Mouse (Mus musculus): ENCODE results near the gene Foxp3.

Gene Foxp3

DNA sequence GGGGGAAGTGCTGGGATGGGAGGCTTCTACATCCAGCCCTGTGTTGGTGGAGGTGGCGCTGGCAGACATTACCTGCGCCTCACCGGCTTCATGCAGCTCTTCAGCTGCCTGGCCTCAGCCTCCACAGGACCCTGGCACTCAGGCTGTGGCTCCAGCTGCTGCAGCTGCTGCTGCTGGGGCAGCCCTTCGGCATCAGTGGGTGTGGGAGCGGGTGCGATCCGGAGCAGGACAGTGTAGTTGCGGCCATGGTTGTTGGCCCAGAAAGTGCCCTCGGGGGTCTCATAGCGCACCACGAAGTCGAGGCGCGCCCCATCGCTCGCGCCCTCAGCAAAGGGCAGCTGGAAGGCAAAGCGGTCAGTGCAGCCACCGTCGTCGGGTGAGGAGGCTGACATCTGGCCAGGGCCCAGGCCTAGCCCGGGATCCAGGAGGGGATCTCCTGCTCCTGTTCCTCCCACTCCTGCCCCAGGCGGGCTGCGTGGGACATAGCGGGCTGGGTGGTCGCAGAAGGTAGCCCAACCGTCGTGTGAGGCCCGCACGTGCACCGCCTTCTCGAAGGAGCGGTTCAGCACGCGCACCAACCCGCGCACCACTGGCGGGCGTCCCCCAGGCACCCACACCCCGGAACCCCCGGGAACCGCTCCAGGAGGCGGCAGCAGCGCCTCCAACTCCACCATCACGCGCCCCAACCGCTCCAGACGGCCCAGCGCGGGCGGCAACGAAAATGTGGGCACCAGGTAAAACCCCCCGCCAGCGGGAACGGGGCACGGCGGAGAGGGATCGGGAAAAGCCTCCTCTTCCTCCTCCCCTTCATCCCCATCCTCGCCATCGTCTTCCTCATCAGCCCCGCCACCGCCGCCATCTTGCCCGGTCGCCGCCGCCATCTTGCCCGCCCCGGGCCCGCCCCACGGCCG is at the start of gene Foxp3:
Gene Foxp3, plus strand, starts transcription at position 469 of the 911 bp plus-strand sequence.
- peak; percentile 72 for DNase-seq

DNA sequence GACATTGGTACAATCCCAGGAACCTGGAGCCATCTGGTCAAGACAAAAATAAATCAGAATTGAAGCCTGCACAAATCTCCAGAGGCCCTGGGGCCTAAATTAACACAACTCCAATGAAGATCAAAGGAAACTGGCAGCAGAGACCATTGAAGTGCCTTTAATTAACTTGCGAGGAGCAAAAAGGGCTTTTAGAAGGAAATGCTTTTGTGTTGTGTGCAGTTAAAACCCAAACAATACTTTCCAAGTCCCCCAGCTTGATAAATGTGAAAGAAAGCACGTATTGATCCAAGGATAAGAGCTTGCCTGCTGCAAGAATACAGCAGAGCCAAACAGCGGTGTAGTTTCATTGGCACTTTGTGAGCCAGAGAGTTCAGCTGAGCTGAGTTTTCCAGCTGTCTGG is 48.5 kb upstream of the Foxp3 start:
- DNase-seq: no peak

DNA sequence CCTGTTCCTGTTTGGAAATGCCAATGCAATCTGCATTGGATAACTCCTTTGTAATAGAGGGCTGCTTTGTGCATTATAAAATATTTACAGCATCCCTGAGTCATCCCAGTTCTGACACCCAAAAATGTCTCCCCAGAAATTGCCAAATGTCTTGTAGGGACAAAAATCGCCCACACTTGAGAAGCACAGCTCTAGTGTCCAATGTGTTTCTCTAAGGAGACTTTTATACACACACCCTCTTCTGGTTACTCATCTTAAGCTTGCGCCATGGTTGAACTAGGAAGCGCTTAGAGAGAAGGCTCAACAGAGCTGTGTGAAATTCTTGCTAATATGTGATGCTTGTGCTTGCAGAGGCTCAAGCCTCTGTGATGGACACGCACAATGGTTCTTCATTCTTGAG is 20.0 kb upstream of the Foxp3 start:
- no peak for DNase-seq

DNA sequence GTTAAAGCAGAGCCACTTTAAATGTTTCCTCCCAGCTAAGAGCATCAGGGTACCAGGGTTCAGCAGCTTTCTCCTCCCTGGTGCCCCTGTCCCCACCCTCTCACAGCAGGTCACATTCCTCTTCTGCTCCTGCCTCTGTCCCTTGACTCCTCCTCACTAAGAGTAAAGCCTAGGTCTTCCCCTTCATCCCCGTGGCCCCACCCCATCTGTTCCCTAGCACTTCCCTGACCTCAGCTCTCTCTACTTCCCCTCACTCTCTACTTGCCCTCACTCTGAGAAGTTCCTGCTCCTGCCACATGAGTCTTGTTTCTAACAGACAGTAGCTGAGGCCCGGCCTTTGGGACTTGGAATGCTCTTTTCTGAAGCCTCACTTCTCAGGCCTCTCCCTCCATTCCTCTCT is 10.4 kb upstream of the Foxp3 start:
- DNase-seq: no peak

DNA sequence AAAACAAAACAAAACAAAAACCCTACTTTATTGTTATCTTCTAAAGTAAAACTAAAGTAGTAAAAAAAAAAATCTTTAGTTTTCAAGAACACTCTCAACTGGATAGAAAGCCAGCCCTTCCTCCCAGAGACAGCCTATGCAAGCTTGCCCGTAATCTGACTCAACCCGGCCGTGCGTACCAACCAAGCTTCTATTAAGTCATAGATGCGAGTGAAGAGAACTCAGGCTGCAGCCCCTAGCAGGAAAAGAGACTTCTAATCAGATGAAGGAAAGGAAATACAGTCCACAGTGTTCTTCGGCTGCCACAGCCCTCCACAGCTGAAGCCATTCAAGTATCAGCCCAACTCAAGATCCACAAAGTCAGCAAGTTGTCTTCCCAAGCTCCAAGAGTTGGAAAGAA is 7.1 kb upstream of the Foxp3 start:
- no peak for DNase-seq

DNA sequence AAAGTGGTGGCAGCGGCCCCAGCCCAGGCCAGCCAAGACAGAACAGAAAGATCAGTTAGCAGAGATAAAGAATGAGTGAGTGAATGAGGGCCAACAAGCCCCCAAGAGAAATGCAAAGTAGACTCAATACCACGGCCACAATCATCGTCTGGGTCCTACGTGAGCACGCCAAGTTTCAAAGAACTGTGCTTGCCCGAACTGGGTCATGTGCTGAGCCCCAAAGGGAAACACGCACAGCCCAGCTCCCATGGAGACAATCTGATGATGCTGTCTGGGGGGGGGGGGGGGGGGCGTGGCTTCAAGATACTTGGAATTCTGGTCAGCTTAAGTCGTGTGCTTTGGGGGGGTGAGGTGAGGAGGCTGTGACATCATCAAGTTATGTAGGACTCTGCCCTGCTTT is 6.0 kb upstream of the Foxp3 start:
- DNase-seq: no peak

DNA sequence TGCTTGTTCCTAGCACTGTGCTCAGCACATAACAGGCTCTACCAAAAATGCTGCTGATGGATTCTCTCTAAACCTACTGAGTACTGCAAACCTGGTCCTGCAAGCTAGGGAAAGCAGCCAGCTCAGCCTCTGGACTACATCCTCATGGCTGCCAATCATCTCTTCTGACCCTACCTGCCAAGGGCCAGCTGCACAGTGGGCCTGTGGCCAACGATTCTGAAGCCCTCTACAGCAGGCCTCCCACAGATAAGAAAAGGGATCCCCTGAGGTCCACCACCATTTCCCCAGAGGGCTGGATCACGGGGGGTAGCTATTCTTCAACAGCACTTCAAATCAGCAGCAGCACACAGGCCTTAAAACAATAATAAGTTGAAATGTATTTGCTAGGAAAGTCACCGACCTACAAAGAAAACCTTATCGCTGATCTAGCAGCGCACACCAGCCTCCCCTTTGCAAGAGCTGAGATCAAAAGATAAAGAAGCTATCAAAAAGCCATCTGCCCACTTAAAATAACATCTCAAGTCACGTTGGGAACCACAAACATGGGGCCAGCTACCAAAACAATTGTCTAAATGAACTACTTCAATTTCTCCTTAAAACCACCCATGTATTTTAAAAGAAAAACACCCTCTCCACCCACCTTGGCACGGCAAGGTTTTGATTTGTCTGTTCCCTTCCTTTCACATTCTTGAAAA is 2.8 kb upstream of the Foxp3 start:
- DNase-seq: no peak

DNA sequence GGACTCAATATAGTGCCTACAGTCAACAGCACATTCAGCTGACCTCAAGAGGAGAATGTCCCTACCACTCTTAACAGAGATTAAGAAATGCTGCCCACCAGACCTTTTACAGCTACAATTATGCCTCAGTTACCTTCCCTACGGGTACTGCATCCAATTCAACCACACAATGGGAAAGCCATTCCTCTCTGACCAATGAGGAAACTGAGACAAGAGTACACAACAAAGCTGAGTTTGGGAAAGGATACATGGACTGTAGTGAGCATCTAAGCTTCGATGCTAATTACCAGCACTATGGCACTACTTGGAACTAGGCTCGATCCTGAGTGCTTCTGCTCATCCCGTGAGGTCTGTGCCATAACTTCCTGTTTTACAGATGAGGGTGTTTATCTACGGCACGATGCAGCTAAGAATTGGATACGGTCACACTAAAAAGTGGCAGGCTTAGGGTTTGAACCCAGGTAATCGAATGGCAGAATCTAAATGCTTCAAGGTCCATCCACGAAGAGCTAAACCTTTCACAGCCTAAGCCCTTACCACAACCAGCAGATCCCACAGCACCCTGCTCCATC is 1.8 kb upstream of the Foxp3 start:
- DNase-seq: no peak

DNA sequence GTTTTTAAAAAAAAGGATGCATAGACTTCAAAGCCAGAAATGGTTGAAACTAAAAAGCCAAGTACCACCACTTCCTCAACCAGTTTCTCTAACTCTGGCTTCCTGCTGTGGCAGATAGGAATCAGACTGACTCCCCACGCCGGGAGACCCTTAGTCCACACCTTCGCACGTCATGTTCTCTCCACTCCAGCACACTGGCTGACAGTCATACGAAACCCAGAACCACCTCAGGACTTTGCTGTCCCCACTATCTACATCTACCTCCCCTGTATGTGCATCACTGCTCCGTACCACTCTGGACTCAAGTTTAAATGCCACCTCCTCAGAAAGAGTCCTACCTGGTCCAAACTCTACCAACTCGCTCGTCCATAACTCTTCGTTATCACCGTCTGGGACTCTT is 978 bp upstream of the Foxp3 start:
- no peak for DNase-seq

DNA sequence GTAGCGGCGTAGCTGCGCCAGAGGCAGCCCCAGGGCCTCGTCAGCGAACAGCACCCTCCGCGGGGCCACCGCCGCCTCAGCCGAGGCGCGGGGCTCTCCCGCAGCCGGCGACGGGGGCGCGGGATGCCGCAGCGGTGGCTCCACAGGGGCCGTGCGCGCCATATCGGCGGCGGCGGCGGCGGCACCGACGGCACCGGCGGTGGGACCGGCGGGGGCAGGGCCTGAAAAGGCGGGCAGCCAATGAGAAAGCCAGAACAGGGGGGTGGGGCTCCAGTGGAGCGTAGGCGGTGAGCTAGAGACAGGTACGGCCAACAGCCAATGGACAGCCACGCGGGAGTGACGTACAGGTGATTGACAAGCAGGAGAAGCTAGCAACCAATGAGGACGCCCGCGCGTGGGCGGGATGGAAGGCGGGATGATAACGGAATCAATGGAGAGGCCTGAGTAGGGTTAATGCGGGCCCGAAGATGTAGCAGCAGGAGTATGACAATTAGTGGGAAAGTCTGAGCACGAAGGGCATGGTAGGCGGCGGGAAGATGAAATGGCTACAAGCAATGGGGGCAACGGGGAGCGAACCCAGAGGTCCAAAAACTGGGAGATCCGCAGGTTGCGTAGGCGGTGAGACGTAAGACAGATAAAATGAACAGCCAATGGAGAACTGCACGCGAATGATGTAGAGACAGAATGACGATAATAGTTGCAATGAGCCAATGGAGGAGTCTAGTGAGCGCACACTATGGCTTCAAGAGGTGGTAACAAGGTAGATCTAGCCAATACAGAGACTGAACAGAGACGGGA is 842 bp downstream of the Foxp3 start, which contains the start of gene Ppp1r3f:
Gene Ppp1r3f, minus strand, starts transcription at position 197 of the 798 bp plus-strand sequence.
- peak; percentile 91 for DNase-seq

DNA sequence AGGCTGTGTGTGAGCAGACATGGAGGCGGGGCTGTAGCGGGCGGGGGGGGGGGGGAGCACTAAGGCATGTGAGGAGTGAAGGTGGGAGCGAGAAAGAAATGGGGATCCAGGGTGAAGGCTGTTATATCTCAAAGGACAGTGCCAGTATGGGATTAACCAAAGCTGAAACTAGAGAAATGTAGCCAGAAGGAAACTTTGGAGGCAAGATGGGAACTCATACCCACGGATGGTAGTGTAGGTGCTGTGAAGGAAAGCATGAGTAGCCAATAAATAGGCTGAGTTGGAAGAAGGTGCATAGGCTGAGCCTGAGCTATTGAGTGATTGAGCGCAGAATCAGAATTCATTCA is 1.4 kb downstream of the Foxp3 start:
- DNase-seq: no peak

DNA sequence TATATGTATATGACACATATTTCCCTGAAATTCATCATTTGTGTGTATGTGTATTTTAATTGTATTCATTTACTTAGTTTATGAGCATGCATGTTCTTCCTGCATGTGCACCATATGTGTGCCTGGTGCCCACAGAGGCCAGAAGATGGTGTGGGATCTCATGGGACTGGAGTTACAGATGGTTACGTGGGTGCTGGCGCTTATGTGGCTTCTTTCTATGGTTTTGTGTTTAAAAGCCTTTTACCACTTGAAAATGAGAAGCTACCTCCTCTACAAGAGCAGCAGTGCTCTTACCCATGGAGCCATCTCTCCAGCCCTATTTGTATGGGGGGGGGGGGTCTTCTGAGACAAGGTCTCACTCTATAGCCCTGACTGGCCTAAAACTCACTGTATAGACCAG is 7.7 kb downstream of the Foxp3 start:
- no peak for DNase-seq

DNA sequence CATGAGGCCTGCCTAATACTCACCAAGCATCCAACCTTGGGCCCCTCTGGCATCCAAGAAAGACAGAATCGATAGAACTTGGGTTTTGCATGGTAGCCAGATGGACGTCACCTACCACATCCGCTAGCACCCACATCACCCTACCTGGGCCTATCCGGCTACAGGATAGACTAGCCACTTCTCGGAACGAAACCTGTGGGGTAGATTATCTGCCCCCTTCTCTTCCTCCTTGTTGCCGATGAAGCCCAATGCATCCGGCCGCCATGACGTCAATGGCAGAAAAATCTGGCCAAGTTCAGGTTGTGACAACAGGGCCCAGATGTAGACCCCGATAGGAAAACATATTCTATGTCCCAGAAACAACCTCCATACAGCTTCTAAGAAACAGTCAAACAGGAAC is 10.4 kb downstream of the Foxp3 start:
- DNase-seq: no peak

DNA sequence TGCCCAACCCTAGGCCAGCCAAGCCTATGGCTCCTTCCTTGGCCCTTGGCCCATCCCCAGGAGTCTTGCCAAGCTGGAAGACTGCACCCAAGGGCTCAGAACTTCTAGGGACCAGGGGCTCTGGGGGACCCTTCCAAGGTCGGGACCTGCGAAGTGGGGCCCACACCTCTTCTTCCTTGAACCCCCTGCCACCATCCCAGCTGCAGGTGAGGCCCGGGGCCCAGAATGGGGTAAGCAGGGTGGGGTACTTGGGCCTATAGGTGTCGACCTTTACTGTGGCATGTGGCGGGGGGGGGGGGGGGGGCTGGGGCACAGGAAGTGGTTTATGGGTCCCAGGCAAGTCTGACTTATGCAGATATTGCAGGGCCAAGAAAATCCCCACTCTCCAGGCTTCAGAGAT is 12.9 kb downstream of the Foxp3 start:
- no peak for DNase-seq

DNA sequence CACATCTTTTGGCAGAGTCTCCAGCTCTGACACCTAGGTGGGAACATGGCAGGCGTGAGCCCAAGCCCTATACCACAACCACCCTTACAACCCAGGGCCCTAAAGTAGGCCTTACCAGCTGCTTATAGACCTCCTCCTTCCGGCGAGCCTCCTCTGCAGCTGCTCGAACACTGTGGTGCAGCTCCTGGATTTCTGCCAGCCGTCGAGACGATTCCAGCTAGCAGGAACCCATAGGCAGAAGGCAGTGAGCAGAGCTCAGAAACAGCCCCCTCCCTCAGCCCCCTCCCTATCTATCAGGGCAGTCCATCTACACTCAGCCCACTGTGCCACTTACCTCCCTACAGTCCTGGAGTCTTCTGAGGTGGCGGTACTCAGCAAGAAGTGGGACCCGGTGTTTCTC is 21.9 kb downstream of the Foxp3 start:
- DNase-seq: no peak

DNA sequence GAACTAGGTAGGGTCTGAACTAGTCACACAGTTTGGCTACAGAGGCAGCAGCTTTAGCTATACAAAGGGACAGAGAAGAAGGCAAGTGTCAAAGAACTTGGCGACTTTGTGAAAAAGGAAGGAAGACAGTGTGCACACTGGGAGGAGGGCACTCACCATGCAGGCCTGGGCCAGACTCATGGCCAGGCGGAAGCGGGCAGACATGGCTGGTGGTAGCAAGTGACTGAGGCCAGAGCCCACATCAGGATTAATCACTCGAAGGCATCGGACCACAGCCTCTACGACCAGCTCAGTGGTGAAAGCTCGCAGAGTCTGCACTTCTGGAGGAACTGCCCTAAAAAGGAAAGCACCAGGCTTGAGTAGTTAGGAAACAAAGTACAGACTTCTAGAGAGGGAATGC is 30.6 kb downstream of the Foxp3 start:
- DNase-seq: no peak

DNA sequence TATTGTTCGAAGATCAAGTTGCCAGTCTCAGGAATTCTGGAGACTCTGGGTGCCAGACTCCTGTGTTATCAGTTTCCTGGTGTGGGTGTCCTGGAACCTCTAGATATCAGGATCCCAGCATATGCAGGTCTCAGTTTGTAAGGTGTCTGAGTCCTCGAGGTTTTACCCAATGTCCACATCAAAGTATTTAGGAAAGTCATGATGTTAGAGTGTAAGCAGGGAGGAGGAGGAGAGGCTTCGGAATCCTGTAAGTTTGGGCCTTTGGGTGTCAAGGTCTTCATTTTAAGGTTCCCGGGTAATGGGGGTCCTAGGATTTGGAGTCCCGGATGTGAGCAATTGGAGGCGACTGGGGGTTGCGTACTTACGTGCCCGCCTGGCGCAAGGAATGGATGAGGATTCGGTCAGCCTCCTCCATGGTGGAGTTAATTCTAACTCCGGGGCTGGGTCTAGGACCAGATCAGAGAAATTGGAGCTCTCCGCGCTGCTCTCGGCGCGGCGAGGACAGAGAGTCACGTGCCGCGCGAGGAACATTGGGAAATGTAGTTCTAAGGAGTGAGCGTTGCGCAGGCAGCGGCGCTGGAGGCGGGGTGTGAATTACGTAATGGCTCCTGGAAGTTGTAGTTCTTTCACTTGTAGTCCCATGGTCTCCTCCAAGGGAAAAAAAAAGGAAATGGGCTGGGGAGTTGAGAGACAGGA is 31.6 kb downstream of the Foxp3 start, which contains the start of gene Ccdc22:
Gene Ccdc22, minus strand, starts transcription at position 639 of the 696 bp plus-strand sequence.
- DNase-seq: peak; percentile 73

DNA sequence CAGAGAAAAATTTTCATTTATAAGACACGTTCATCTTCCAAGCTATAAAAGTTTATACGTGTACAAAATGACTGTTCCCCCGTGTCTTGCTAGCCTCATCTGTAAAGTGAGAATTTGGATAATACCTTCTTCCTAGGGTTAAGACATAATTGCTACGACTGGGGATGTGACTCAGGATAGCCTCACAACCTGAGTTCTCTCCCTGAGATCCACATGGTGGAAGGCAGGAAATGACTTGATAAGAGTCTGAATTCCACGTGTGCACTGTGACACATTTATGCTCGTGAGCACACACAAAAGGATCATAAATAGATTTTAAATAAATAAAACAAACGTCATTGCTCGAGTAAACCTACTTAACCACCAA is 32.1 kb downstream of the Foxp3 start:
- no peak for DNase-seq

DNA sequence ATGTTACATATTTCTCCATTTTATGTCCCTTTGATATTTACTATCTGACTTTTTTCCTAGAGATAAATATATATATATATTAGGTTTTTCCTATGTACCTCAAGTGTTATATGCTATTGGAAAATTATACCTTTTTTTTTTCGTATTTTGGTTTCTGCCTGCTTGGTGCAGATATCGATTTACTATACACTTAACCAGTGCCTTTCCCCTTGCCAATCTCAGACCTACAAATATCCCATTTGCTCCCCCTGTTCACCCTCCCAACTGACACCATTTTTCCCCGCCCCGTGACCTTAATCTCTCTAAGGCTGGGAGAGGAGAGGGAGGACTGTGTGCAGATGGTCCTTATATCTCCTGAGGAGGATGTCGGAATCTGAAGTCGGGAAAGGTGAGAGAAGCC is 33.3 kb downstream of the Foxp3 start, which contains the start of gene Cacna1f:
Gene Cacna1f, plus strand, starts transcription at position 301 of the 400 bp plus-strand sequence.
- DNase-seq: no peak

DNA sequence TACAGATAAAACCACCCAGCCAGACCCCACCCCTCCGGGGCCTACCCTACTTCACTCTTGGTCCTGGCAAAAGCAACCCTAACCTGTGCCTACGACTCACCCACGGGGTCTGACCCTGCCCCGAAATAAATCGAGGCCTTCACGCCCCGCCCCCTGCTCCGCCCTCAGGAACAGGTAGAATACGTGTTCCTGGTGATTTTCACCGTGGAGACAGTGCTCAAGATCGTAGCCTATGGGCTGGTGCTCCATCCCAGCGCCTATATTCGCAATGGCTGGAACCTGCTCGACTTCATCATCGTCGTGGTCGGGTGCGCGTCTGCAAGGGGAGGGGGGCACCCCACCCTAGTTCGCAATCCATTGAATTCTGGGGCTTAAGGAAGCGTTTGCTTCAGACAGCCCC is 36.6 kb downstream of the Foxp3 start:
- peak; percentile 30 for DNase-seq

DNA sequence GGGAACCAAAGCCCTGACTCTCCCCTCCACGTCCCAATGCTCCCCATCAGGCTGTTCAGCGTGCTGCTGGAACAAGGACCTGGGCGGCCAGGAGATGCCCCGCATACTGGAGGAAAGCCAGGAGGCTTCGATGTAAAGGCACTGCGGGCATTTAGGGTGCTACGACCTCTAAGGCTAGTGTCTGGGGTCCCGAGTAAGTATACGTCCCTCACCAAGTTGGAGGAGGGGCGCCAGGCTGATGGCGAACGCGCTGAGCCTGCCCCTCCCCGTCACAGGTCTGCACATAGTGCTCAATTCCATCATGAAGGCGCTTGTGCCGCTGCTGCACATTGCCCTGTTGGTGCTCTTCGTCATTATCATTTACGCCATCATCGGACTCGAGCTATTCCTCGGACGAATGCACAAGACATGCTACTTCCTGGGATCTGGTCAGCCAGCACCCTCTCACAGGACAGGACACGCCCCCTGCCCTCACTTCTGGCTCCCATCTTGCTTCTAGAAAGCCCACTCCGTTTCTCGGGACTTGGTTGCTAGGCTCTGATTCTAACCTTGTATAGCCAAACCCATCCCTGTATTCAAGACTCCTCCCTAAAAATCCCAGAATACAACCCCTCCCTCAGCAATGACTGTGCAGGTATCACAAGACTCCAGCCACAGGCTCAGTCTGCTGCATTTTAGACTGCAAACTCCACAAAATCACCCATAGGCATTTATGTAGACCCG is 37.3 kb downstream of the Foxp3 start:
- peak; percentile 38 for DNase-seq

Data from cerebellum, adult 8-10 months (tissue).